Mouse (Mus musculus) spleen, adult 2 months (tissue): ENCODE measurements around the gene Pou2f2.

Experiments
- CTCF ChIP-seq: fragments of 200-500 bp; IDR thresholded peaks from 2 replicates; pipeline ENCODE4 v1.5.1; 2011; ENCODE audit warnings: mild to moderate bottlenecking, inconsistent platforms; ENCODE audit not compliant: insufficient read depth, insufficient read length, insufficient replicate concordance; ENCODE audit errors: extremely low read depth
- POLR2A ChIP-seq: fragments of 200-500 bp; IDR thresholded peaks from 2 replicates; pipeline ENCODE4 v1.6.1; 2011; ENCODE audit warnings: low read depth, low read length, inconsistent platforms

DNA sequence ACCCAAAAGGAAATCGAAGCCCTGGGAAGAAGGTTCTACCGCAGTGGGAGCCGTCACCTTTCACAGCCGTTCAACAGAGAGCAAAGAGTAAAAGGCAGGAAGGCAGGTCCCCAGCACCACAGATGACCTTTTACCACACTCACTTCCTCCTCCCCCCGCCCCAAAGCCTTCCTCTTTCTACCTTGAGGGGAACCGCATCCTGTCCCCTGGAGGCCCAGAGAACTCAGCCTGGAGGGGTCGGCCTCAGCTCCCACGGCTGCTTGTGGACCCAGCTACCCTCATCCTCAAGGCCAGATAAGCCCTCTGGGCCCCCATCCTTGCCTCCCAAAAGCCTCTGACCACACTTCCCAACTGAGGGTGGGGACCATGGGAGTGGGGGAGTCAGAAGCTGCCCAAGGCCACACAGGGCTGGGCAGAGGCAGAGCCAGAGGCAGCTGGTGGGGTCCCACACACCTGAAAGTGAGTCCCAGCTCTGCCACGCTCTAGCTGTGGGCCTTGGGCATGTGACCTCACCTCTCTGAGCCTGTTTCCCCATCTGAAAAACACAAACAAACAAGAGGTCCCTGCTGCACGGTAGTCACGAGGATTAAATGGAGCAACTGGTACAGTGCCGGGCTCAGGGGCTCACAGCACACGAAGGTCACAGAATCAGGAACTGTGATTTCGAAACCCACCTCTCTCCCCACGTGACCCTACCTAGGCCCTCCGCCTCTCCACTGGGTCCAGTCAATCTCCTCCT lies 26.0 kb upstream of the Pou2f2 start:
- TF ChIP-seq CTCF (no peak), POLR2A (no peak; the same call in 1 of the 2 replicates)
